Mouse (Mus musculus) lung, postnatal 0 days (tissue): Measurements from ENCODE around the gene Chtop. TPM values are rescaled to one million over a fixed set of nuclear protein-coding genes. Genes with fewer than 3 reads are reported as not detected.
A peak's percentile ranks its signal among the peaks of the same experiment; 100 is the strongest.

Source experiments
- ATAC-seq: fragments of 200-750 bp; cut with Nextera tagmentation; 2 replicates; pipeline ENCODE4 v1.8.0; 2017; ENCODE audit warnings: moderate library complexity
- DNase-seq: peaks from one replicate; pipeline ENCODE4 v3.0.0-alpha.2; 2016; ENCODE audit warnings: low spot score
- H3K27ac ChIP-seq: fragments of 300-500 bp; sonication (generic); 2 replicates; pipeline ENCODE4 v1.5.1; 2014; ENCODE audit warnings: antibody characterized with exemption, mild to moderate bottlenecking, low read length, mixed read lengths
- H3K27me3 ChIP-seq: fragments of 300-500 bp; sonication (generic); replicated peaks from 2 replicates; pipeline ENCODE4 v1.6.1; 2014; ENCODE audit warnings: low read length, mixed read lengths; ENCODE audit not compliant: insufficient read depth
- H3K36me3 ChIP-seq: fragments of 300-500 bp; sonication (generic); 2 replicates; pipeline ENCODE4 v1.6.1; 2014; ENCODE audit warnings: low read length, mixed read lengths; ENCODE audit not compliant: insufficient read depth
- H3K4me1 ChIP-seq: fragments of 300-500 bp; sonication (generic); 2 replicates; pipeline ENCODE4 v1.6.1; 2014; ENCODE audit warnings: antibody characterized with exemption, low read depth, low read length, mixed read lengths; ENCODE audit not compliant: insufficient read depth
- H3K4me2 ChIP-seq: fragments of 300-500 bp; sonication (generic); replicated peaks from 2 replicates; pipeline ENCODE4 v1.6.1; 2014; ENCODE audit warnings: low read depth, mild to moderate bottlenecking, low read length, moderate library complexity, mixed read lengths
- H3K4me3 ChIP-seq: fragments of 300-500 bp; sonication (generic); 2 replicates; pipeline ENCODE4 v1.5.1; 2014; ENCODE audit warnings: low read depth, low read length
- H3K9ac ChIP-seq: fragments of 300-500 bp; sonication (generic); replicated peaks from 2 replicates; pipeline ENCODE4 v1.6.1; 2014; ENCODE audit warnings: low read depth, mild to moderate bottlenecking
- H3K9me3 ChIP-seq: fragments of 300-500 bp; sonication (generic); 2 replicates; pipeline ENCODE4 v1.6.1; 2016; ENCODE audit warnings: low read length, mixed read lengths
- CTCF ChIP-seq: IDR thresholded peaks from 2 replicates; pipeline ENCODE4 v1.5.1; 2016; ENCODE audit warnings: antibody characterized with exemption, mild to moderate bottlenecking
- EP300 ChIP-seq: IDR thresholded peaks from 2 replicates; pipeline ENCODE4 v1.6.1; 2016; ENCODE audit warnings: antibody characterized with exemption, mild to moderate bottlenecking, control low read depth
- WGBS: fragments of 180-500 bp; shearing (Covaris S2); extraction: QIAGEN DNeasy Blood & Tissue Kit; methylation state at CpG from one replicate; pipeline ENCODE4 v1.1.7; 2014; 5-methylcytosine and 5-hydroxymethylcytosine counted together
- polyA plus RNA-seq: library from polyadenylated mRNA; unstranded; fragments of >200 nt; fragmentation: Nextera tagmentation; extraction: Ambion mirVana; gene quantifications from 2 replicates; pipeline ENCODE4 v1.2.1, GENCODE M21; 2015

Gene Chtop
- polyA plus RNA-seq, 1 experiment from 2014 or later = 85.8 TPM

- H3K4me3 ChIP-seq = peak within 1 kb of the TSS; percentile 52
- peak within 1 kb of the TSS; percentile 93 for H3K4me2 ChIP-seq
- no peaks in the 10 kb centered on the region for H3K9me3 ChIP-seq
- DNase-seq = peak; percentile 89
- WGBS = 4% methylated on average over 24 of the region's 25 CpGs
- TF ChIP-seq EP300 (no peak), CTCF (peak; percentile 75)
- H3K27ac ChIP-seq = peak within 1 kb of the TSS; percentile 86
- H3K36me3 ChIP-seq = no peaks in the 10 kb centered on the region
- H3K4me1 ChIP-seq = peaks cover 13% of the 10 kb centered on the region; the same call in 1 of the 2 replicates
- H3K27me3 ChIP-seq = no peaks in the 10 kb centered on the region
- ATAC-seq = peak; percentile 75
- peak within 1 kb of the TSS; percentile 64 for H3K9ac ChIP-seq
These were observed 4.7 kb upstream of the Chtop start, which contains the start of the genes S100a1 and S100a13 for GRCm38 (mm10) chr3:90513796-90514590. S100a1 (minus strand) TSS chr3:90514392. S100a13 (plus strand) TSS chr3:90514435.

DNA sequence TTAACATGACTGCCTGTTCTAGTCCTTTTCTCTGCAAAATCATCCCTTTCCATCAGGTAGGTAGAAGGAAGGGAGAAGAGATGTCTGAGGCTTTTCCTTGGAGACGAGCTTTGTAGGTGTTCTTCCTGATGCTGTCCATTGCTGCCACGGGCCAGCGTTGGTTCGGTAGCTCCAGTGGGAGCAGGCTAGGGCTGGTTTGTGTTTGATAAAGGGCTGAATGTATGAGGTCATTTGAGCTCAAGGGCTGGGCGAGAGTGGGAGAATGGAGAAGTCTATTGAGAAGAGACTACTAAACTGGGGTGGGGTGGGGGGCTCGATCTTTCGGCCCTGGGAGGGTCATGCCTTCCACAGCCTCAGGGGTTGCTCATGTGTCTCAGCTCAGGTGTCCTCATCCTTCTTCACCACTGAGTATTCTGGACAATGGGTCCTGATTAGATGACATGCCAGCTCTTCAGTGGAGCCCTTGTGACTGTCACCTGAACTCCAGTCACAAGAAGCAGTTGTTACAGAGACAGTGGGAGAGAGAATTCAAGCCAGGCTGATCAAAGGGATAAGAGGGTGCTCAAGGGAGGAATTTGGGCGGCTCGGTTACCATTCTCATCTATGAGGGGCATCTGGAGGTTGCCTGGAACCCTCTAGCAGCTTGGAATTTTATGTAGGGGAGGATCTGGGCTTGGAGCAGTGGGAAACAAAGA lies 3.8 kb upstream of the Chtop start:
- Histone ChIP-seq H3K4me2 (peak overlapping the region; percentile 93; the same call in 1 of the 2 replicates), H3K36me3 (no peaks in the 10 kb centered on the region), H3K9ac (no peak overlapping the region), H3K27ac (no peak overlapping the region), H3K4me3 (peak overlapping the region; percentile 52; the same call in 1 of the 2 replicates), H3K27me3 (no peaks in the 10 kb centered on the region), H3K4me1 (peaks cover 15% of the 10 kb centered on the region; the same call in 1 of the 2 replicates), H3K9me3 (no peaks in the 10 kb centered on the region)
- 72% methylated on average over 9 of the region's 9 CpGs for WGBS
- TF ChIP-seq CTCF (no peak), EP300 (no peak)
- ATAC-seq (no peak), DNase-seq (no peak)

DNA sequence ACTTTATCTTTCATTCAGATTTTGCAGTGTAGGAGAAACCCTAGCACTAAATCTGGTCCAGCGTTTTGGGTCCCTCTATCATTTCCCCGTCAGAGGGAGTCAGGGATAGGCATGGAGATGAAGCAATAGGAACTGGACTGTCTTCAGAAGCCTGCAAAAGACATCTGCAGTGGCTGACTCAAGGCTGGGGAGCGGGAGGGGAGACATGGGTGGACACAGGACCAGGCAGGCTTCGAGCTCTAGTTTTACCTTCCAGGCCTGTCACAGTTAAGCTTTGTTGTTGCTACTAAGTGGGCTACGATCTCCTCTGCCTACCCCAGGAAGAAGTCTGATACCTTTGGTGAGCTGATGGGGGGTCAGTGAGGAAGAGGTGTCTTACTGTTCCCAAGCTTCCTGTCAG lies 3.0 kb upstream of the Chtop start:
- H3K9ac ChIP-seq = no peak overlapping the region
- no peak overlapping the region for H3K4me3 ChIP-seq
- no peak overlapping the region for H3K4me2 ChIP-seq
- H3K4me1 ChIP-seq = peaks cover 22% of the 10 kb centered on the region; the same call in 1 of the 2 replicates
- TF ChIP-seq EP300 (no peak), CTCF (no peak)
- no peaks in the 10 kb centered on the region for H3K9me3 ChIP-seq
- H3K27me3 ChIP-seq = no peaks in the 10 kb centered on the region
- no peak for ATAC-seq
- DNase-seq = no peak
- H3K27ac ChIP-seq = no peak overlapping the region
- 79% methylated on average over 5 of the region's 5 CpGs for WGBS
- no peaks in the 10 kb centered on the region for H3K36me3 ChIP-seq

DNA sequence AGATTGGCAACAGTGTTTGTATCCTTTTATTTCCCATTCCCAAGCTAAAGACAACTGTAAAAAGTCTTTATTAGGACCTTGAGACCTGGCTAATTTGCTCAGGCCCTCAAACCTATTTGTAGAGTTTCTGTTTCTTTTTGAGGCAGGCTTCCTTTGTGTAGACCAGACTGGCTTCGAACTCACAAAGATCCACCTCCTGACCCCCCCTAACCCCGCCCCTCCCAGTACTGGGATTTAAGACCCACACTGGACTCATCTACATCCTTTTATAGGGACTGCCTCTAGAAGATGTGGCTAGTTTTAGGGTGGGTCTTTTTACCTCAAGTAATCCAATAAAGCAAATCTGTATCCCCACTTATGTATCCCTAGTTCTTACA lies 437 bp upstream of the Chtop start:
- ATAC-seq (no peak), DNase-seq (no peak)
- no peak overlapping the region for H3K9ac ChIP-seq
- H3K36me3 ChIP-seq = peaks cover 14% of the 10 kb centered on the region; the same call in 1 of the 2 replicates
- no peaks in the 10 kb centered on the region for H3K9me3 ChIP-seq
- H3K4me3 ChIP-seq = peak overlapping the region; percentile 94; the same call in 1 of the 2 replicates
- H3K27ac ChIP-seq = peak overlapping the region; percentile 96
- H3K4me2 ChIP-seq = peak overlapping the region; percentile 34
- H3K4me1 ChIP-seq = peaks cover 22% of the 10 kb centered on the region; the same call in 1 of the 2 replicates
- H3K27me3 ChIP-seq = no peaks in the 10 kb centered on the region
- TF ChIP-seq EP300 = no peak
- TF ChIP-seq CTCF = no peak
- WGBS = 14% methylated on average over 2 of the region's 2 CpGs

- Histone ChIP-seq H3K4me3 (peak overlapping the region; percentile 94), H3K36me3 (peaks cover 17% of the 10 kb centered on the region), H3K4me2 (peak overlapping the region; percentile 56), H3K27ac (peak overlapping the region; percentile 96), H3K9me3 (no peaks in the 10 kb centered on the region), H3K27me3 (no peaks in the 10 kb centered on the region), H3K4me1 (peaks cover 16% of the 10 kb centered on the region; the same call in 1 of the 2 replicates), H3K9ac (peak overlapping the region; percentile 99)
- 3% methylated on average over 20 of the region's 20 CpGs for WGBS
- TF ChIP-seq EP300 (no peak), CTCF (peak; percentile 9; the same call in 1 of the 2 replicates)
- DNase-seq (no peak), ATAC-seq (no peak)
These were observed 880 bp downstream of the Chtop start for GRCm38 (mm10) chr3:90508287-90508949.

DNA sequence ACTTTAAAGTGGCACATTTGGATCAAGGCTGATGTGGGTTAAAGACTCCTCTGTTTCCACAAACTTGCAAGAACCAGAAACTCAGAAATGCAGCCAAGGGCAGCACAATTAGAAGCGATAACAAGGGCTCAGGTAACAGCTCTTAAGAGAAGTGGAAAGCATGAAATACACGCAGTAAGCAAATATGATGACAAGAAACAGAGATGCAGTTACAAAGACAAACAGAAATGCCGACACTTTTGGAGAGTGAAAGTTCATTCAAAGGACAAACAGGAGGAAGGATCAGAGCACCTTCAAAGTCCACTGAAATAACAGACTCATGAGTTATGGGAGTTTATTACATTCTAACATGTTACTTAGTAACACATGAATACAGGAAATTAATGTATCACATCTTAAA lies 2.9 kb downstream of the Chtop start:
- H3K4me3 ChIP-seq = no peak overlapping the region
- TF ChIP-seq EP300 (peak; percentile 39; the same call in 1 of the 2 replicates), CTCF (no peak)
- H3K36me3 ChIP-seq = peaks cover 32% of the 10 kb centered on the region
- H3K4me2 ChIP-seq = no peak overlapping the region
- 49% methylated on average over 3 of the region's 3 CpGs for WGBS
- H3K4me1 ChIP-seq = peaks cover 16% of the 10 kb centered on the region; the same call in 1 of the 2 replicates
- DNase-seq (peak; percentile 69), ATAC-seq (no peak)
- H3K9ac ChIP-seq = no peak overlapping the region
- H3K27me3 ChIP-seq = no peaks in the 10 kb centered on the region
- no peak overlapping the region for H3K27ac ChIP-seq
- no peaks in the 10 kb centered on the region for H3K9me3 ChIP-seq
